In the genomic region with DNA sequence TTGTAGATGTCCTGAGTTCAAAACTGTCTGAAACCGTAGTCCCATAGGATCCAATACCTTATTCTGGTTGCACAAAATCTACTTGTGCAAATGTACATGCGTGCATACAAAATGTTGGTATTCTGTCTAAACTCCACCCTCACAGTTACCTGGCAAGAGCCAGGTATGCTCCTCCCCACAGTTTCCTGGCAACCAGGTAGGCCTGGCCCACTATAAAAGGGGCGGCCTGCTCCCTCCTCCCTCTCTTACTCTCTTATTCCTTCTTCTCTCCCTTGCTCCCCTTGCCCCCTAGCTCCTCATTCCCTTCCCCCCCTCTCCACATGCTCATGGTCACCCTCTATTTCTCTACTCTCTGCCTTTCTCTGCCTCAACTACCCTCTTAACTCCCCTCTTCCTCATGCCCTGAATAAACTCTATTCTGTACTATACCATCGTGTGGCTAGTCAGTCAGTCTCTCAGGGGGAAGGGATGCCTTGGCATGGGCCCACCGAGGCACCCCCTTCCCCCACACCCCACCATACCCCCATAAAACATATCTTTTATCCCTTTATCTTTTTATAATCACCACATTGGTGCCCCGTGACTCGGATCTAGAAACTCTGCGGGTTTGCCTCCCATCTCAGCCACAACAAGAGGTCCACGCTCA, we compare ENCODE assay signal across 8 mouse cellular contexts. TPM values are rescaled to one million over a fixed set of nuclear protein-coding genes. Genes with fewer than 3 reads are reported as not detected.
DNase-seq lines count a peak whose midpoint lies in the region; ATAC-seq and TF ChIP-seq lines count a peak whose summit lies in the region.

No protein-coding gene starts in this region.

- no peak for DNase-seq in gastrocnemius, adult 2 months
- no peak for DNase-seq in gastrocnemius, adult 18-20 months (ENCODE audit: low spot score)
- DNase-seq in lung, postnatal 4 days = peak; percentile 13 to 46
- DNase-seq in cerebellum, postnatal 10 days = no peak
- no peak for DNase-seq in thymus, postnatal 25 days

- peak overlapping the region; percentile 49 for H3K4me2 ChIP-seq in embryonic facial prominence, embryonic 13.5 days
- peak overlapping the region; percentile 55 for H3K4me2 ChIP-seq in kidney, embryonic 16.5 days (replicated peaks; ENCODE audit: low read depth, low read length)

- H3K36me3 ChIP-seq in embryonic facial prominence, embryonic 13.5 days = no peaks in the 10 kb centered on the region
- no peaks in the 10 kb centered on the region for H3K36me3 ChIP-seq in kidney, embryonic 16.5 days (ENCODE audit: insufficient read depth, low read length)

- 79% methylated on average over 9 of the region's 9 CpGs for WGBS in embryonic facial prominence, embryonic 13.5 days
- WGBS in kidney, embryonic 16.5 days = 77% methylated on average over 9 of the region's 9 CpGs

- intact Hi-C loops in gastrocnemius, adult 2 months (cut with DNase I) = no loop called here

- ATAC-seq in embryonic facial prominence, embryonic 13.5 days (ENCODE audit: insufficient number of reproducible peaks, insufficient read depth, low FRiP score, low TSS enrichment, low read depth) = no peak
- peak; percentile 13; the same call in 1 of the 2 replicates for ATAC-seq in kidney, embryonic 16.5 days (ENCODE audit: low FRiP score, low TSS enrichment)
- no peak for ATAC-seq in frontal cortex, adult (ENCODE audit: low TSS enrichment)

- H3K27ac ChIP-seq in gastrocnemius, adult 2 months = peak overlapping the region; percentile 53; the same call in 1 of the 2 replicates
- no peak overlapping the region for H3K27ac ChIP-seq in embryonic facial prominence, embryonic 13.5 days
- peak overlapping the region; percentile 83 for H3K27ac ChIP-seq in kidney, embryonic 16.5 days (ENCODE audit: low read length)

- H3K27me3 ChIP-seq in embryonic facial prominence, embryonic 13.5 days = no peaks in the 10 kb centered on the region
- no peaks in the 10 kb centered on the region for H3K27me3 ChIP-seq in kidney, embryonic 16.5 days (ENCODE audit: insufficient read depth, low read length)

- peak overlapping the region; percentile 51; the same call in 1 of the 2 replicates for H3K9ac ChIP-seq in embryonic facial prominence, embryonic 13.5 days
- peak overlapping the region; percentile 61 for H3K9ac ChIP-seq in kidney, embryonic 16.5 days (replicated peaks; ENCODE audit: low read length)

- H3K9me3 ChIP-seq in embryonic facial prominence, embryonic 13.5 days = no peaks in the 10 kb centered on the region
- H3K9me3 ChIP-seq in kidney, embryonic 16.5 days (ENCODE audit: low read length) = no peaks in the 10 kb centered on the region

- H3K4me3 ChIP-seq in gastrocnemius, adult 2 months = peak overlapping the region; percentile 67
- H3K4me3 ChIP-seq in embryonic facial prominence, embryonic 13.5 days = peak overlapping the region; percentile 25
- H3K4me3 ChIP-seq in kidney, embryonic 16.5 days (ENCODE audit: low read length) = peak overlapping the region; percentile 18

- TF ChIP-seq CTCF in gastrocnemius, adult 2 months (IDR thresholded peaks at IDR 0.05) = no peak

- H3K4me1 ChIP-seq in embryonic facial prominence, embryonic 13.5 days = peaks cover 13% of the 10 kb centered on the region
- peaks cover 14% of the 10 kb centered on the region; the same call in 1 of the 2 replicates for H3K4me1 ChIP-seq in kidney, embryonic 16.5 days (ENCODE audit: insufficient read depth, low read length)

RNA-seq across cellular contexts. Expression of gene Galm, which starts 31.9 kb away (rescaled TPM):
- 1 to 10 TPM; 2.3 to 2.6 TPM for total RNA-seq in gastrocnemius, adult 2 months (2021)
- 1 to 10 TPM; 2.5 to 2.8 TPM for total RNA-seq in gastrocnemius, adult 18-20 months (2021)
- 20.0 and 23.7 TPM in 2 replicates for polyA plus RNA-seq in embryonic facial prominence, embryonic 13.5 days (2015; fragmentation: Nextera tagmentation; extraction: Ambion mirVana)
- polyA plus RNA-seq in kidney, embryonic 16.5 days (2015; fragmentation: Nextera tagmentation; extraction: Ambion mirVana) = 23.5 and 26.2 TPM in 2 replicates

RNA-seq across cellular contexts. Expression of gene Hnrnpll, which starts 33.2 kb away (rescaled TPM):
- 10 to 100 TPM; 16.4 to 18.7 TPM for total RNA-seq in gastrocnemius, adult 2 months (2021)
- 10 to 100 TPM; 15.0 to 15.3 TPM for total RNA-seq in gastrocnemius, adult 18-20 months (2021)
- 70.0 and 71.3 TPM in 2 replicates for polyA plus RNA-seq in embryonic facial prominence, embryonic 13.5 days (2015; fragmentation: Nextera tagmentation; extraction: Ambion mirVana)
- 56.9 and 59.2 TPM in 2 replicates for polyA plus RNA-seq in kidney, embryonic 16.5 days (2015; fragmentation: Nextera tagmentation; extraction: Ambion mirVana)

Comparison
In these comparisons a context has a peak if more than half of its experiments do, and no peak if none do; other contexts are left out.
1. DNase-seq: peak in lung, postnatal 4 days (2 of 2); none in gastrocnemius, adult 2 months (single experiment), gastrocnemius, adult 18-20 months (single experiment), cerebellum, postnatal 10 days (0 of 2) and thymus, postnatal 25 days (single experiment).
2. Peak in every context shown above with its lines, with median percentiles within 50 percentile points of each other: H3K4me3 ChIP-seq.